Mouse (Mus musculus) left cerebral cortex, postnatal 10 days (tissue): ENCODE data around the gene Dock3. TPM values are rescaled to one million over a fixed set of nuclear protein-coding genes. Genes with fewer than 3 reads are reported as not detected.
"Not testable (repeated sequence)": the region's sequence is repeated elsewhere in the genome, so short reads cannot be mapped to it uniquely, and the experiment has no call there.

Source experiments
- DNase-seq, 2 experiments: peaks; one replicate each; pipeline ENCODE4 v3.0.0; 2021 to 2022; ENCODE audit warnings: low spot score in 2 of 2, mixed read lengths in 1 of 2; ENCODE audit errors: extremely low spot score in 1 of 2
- intact Hi-C: fragments of 180-260 bp; cut with DNase I; formaldehyde crosslinking; loops from one replicate; pipeline ENCODE4 v1.15.1; 2025
- total RNA-seq, 2 experiments: library from RNA; stranded (reverse); gene quantifications; 2 replicates each; pipeline ENCODE4 v1.2.3; 2021

The Dock3 gene
- total RNA-seq, 2 experiments from 2014 or later = 168 to 173 TPM

GRCm38 (mm10) chr9:107164825-107165224 lies 66.9 kb downstream of the Dock3 start:
- no peak for DNase-seq
- intact Hi-C loops = loop anchor here (5.0 kb wide), 1 partner anchor 67 kb away; the partner anchor contains the start of gene Dock3

GRCm38 (mm10) chr9:107156388-107156787 lies 75.3 kb downstream of the Dock3 start:
- DNase-seq, intact Hi-C loops: not testable (repeated sequence)

- intact Hi-C loops = no loop called here
- DNase-seq = no peak
These were observed 118.9 kb downstream of the Dock3 start for GRCm38 (mm10) chr9:107112791-107113190.

DNA sequence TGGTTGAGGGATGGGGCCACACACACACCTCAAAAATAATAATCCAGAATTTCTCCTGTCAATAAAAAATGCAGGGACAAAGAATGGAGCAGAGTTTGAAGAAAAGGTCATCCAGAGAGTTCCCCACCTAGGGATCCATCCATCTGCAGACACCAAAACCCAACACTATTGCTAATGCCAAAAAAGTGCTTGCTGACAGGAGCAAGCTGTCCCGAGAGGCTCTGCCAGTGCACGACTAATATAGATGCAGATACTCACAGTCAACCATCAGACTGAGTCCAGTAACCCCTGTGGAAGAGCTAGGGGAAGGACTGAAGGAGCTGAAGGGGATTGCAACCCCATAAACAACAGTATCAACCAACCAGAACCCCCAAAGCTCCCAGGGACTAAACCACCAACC lies 119.7 kb downstream of the Dock3 start:
- DNase-seq = no peak
- intact Hi-C loops = no loop called here

DNA sequence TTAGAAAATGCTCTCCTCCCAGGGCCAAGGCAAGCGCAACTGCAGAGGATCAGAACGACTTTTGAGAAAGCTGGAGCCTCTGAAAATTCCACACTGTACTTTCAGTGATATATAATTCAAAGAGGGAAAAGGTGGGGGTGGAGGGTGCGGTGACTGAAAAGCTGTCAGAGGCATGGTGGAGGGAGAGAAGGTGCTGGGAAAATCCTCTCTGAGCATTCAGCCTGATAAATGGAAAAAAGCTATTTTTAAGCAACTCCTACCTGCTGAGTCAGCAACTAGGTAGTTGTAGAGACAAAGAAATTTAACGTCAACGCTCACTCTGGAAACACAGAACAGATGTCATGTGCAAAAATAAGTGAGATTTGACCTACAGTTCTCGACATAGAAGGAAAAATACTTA lies 132.2 kb downstream of the Dock3 start:
- DNase-seq = no peak
- intact Hi-C loops = no loop called here

- intact Hi-C loops = not testable (repeated sequence)
- DNase-seq = peak in 1 of 2 experiments; percentile 15
These were observed 142.3 kb downstream of the Dock3 start for GRCm38 (mm10) chr9:107089451-107089850.

GRCm38 (mm10) chr9:107087531-107087930 lies 144.2 kb downstream of the Dock3 start:
- intact Hi-C loops = no loop called here
- peak in 1 of 2 experiments; percentile 38 for DNase-seq

DNA sequence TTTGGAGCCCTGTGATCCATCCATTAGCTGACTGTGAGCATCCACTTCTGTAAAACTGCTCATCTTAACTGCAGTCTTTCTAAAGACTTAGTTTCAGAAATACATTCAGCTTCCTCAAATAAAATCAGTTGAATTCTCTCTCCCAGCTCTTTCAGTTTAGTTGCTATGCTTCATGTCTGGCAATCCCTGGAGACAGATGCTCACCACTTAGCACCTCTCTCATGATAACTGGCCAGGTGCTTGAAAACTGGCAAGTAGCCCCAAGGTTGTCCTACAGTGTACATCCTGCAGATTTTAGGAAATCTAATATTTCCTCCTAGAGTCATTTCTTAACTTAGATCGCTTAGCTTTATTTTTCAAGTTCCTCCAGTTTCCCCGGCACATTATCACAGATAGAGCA lies 193.8 kb downstream of the Dock3 start:
- no peak for DNase-seq
- intact Hi-C loops = no loop called here

DNA sequence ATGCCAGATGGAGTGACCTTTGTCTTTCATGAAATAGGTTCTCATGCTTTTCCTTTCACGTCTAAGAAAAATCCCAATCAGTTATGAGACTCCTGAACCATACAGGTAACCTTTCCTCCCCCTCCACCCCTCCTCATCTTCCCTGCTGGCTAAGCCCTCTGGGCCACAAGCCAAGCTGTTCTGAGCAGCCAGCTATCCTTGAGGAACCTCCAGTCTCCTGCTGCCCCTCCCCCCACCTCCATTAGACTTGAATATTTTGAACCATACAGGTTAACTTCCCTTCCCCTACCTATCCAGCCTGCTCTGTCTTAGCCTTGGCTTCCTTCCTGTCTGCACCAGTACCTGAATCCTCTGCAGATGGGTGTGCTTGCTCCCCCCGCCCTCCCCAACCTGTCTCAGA lies 204.1 kb downstream of the Dock3 start:
- intact Hi-C loops = no loop called here
- peak in 1 of 2 experiments; percentile 39 for DNase-seq

- intact Hi-C loops = loop anchor here (10.0 kb wide), 1 partner anchor 225 kb away; the partner anchor contains the start of gene Dock3
- DNase-seq = no peak
These were observed 221.9 kb downstream of the Dock3 start for GRCm38 (mm10) chr9:107009841-107010240.

- peak in 1 of 2 experiments; percentile 52 for DNase-seq
- intact Hi-C loops = loop anchor here (10.0 kb wide), 1 partner anchor 232 kb away; the partner anchor contains the start of gene Dock3
These were observed 228.5 kb downstream of the Dock3 start for GRCm38 (mm10) chr9:107003187-107003586.

DNA sequence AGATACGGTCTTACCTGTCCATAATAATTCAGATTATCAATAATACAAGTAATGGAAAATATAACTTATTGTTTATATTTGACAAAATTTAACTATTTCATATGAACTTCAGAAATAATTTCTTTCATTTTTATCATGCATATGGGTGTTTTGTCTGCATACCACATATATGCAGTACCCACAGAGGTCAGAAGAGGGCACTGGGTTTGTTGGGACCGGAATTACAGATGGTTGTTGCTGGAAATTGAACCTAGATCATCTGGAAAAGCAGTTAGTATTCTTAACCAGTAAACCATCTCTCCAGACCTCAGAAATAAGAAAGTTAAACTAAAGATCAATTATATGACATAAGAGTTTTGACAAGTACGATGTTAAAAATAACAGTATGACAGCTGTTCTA lies 261.0 kb downstream of the Dock3 start:
- intact Hi-C loops = no loop called here

DNA sequence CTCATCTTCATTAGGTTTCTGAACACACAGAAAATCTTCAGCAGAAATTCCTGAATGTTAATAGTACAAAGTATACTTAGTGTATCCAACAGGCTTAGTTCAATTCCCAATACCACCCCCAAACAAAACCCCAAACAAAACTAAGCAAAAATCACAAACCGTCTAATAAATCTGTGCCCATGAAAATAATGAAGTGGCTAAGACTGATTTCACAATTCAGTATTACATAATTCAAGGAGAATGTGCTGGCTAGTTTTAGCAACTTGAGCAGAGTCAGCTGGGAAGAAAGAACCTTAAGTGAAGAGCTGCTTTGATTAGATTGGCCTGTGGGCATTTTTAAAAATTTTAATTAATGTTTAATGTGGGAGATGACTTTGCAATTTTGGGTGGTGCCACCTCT lies 273.3 kb downstream of the Dock3 start:
- no peak for DNase-seq
- intact Hi-C loops = no loop called here

More for the DNA sequence above, 261.0 kb downstream of the Dock3 start:
- peak in 1 of 2 experiments; percentile 28 for DNase-seq

DNA sequence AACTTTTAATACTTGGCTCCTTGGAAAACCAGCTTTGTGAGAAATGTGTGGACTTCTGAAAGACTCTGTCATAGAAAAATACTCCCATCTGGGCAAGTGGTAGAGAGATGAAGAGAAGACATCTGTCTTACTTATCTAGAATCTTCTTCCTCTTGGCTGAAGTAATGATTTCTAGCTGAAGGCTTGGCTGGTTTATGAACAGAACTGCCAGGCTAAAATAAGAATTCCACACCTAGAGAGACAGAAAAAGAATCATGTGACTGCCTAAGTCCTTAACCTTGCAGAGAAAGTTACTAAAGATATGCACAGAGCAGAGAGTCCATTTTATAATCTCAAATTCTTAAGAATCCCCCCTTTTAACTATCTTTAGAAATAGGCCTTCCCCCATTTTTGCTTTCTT lies 276.2 kb downstream of the Dock3 start:
- intact Hi-C loops = no loop called here
- DNase-seq = no peak

DNA sequence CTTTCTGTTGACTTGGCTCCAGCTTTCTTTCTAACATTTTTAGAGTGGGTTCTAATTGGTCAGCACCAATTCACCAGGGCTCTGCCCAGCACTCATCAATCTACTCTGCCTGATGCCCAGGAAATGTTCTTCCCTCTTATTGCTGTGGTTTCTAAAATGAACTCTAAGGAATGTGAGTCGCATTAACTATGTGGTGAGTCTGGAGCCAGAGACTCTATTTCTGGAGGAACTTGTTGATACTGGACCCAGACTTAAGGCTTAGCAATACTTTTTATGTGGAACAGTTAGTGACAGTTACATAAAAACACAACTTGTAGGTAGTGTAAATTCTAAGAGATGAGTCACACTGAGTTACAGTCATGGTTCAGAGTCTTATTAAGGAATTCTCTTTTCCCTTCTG lies 296.7 kb downstream of the Dock3 start:
- no peak for DNase-seq
- intact Hi-C loops = no loop called here

- intact Hi-C loops = no loop called here
- no peak for DNase-seq
These were observed 316.8 kb downstream of the Dock3 start for GRCm38 (mm10) chr9:106914878-106915277.

DNA sequence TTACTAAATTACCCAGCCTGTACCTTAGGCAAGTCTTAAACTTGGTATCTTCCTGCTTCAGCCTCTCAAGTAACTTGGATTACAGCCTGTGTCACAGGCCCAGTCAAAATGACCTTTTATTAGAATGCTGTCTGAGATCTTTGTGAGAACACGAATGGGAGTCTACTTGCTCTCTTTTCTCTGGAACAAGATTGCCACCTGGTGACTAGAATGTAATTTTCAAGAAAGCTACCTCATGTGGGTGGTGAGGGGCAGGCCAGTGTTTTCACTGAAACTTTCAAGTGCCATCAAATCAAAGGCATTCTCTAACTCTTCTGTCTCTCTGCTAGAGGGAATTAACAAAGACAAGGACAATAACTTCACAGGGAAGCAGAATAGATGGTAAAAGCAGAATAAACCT lies 317.9 kb downstream of the Dock3 start:
- intact Hi-C loops = no loop called here

DNA sequence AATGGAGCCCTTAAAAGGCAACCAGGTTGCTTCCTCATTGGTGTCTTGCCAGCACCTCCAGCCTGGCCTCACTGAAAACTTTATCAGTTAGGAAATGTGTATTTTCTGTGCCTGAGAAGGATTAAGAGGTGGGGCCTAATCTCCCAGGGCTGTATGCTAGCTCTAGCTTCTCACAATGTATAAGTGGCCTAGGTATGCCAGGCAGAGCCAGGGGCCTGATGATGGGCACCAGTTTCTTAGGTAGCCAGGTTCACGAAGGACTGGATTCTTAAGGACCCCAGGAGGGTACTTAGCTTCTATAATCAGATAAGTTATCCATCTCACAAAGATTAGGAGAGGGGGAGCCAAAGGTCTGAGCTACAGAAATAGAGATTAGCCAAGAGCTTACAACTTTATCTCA lies 320.1 kb downstream of the Dock3 start:
- no peak for DNase-seq
- intact Hi-C loops = no loop called here

More for the DNA sequence above, 317.9 kb downstream of the Dock3 start:
- DNase-seq = no peak

- intact Hi-C loops = no loop called here
- no peak for DNase-seq
These were observed 323.0 kb downstream of the Dock3 start for GRCm38 (mm10) chr9:106908715-106909114.

GRCm38 (mm10) chr9:106908174-106908573 lies 323.5 kb downstream of the Dock3 start:
- intact Hi-C loops = no loop called here
- no peak for DNase-seq

DNA sequence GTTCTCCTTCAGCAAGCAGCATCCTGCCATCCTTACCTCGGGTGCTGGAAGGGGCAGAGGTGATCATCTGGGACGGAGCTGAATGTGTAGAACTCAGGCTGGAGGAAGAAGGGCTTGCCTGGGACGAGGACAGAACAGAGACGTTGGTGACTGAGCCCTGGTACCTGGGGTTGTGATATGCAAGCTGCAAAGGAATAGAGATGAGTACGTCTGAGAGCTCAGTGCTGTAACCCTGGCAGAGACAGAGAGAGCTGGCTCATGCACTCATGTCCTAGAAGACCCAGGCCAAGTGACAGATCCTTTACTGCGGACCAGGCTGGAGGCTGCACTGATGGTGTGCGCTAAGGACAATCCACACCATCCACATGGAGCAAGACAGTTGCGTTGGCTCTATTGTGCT lies 325.1 kb downstream of the Dock3 start:
- DNase-seq = no peak
- intact Hi-C loops = no loop called here
